Mouse (Mus musculus) ES-Bruce4 (cell line): ENCODE data around the gene Cdk5.
A peak's percentile ranks its signal among the peaks of the same experiment; 100 is the strongest.

ENCODE experiments used
- CTCF ChIP-seq: IDR thresholded peaks from one replicate; pipeline ENCODE4 v1.8.1; 2011; ENCODE audit warnings: low read depth, low read length
- EP300 ChIP-seq: IDR thresholded peaks from 2 replicates; pipeline ENCODE4 v1.6.1; 2011; ENCODE audit warnings: low read depth, low read length; ENCODE audit not compliant: insufficient read depth

DNA sequence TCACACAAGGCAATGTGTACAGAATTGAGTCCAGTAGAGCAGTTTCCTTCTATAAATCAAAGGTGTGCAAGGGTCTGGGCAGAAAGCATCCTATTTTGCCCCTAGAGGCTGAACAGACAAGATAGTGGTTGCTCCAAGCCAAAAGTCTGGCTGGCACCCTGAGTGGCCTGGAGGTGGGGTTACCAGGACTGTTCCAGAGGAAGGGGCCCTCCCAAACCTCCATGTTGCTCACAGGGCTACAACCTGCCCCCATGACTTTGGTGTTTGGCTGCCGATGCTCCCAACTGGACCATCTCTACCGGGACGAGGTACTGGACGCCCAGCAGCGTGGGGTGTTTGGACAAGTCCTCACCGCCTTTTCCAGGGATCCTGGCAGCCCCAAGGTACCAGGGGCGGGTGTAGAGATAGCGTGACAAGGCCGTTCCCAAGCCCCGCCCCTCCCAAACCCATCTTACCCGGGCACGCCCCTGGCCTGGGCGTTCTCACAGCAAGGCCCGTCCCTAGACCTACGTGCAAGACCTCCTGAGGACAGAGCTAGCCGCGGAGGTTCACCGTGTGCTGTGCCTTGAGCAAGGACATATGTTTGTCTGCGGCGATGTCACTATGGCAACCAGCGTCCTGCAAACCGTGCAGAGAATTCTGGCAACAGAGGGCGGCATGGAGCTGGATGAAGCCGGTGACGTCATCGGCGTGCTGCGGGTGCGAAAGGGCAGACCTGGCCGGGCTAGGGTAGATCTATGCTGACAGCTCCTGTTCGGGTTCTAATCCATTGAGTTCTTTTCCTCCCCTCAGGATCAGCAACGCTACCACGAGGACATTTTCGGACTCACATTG, 40.1 kb downstream of the Cdk5 start:
- TF ChIP-seq CTCF (peak; percentile 71), EP300 (0 out of 2 replicates have a peak, but pooled peaks have one; percentile 73)
